Mouse (Mus musculus): ENCODE results near the gene Gtpbp2.

- TF ChIP-seq CTCF (IDR thresholded peaks at IDR 0.05; ENCODE audit: control insufficient read depth, insufficient read depth, low read length), result no peak
- no peak for TF ChIP-seq POLR2A (IDR thresholded peaks at IDR 0.05; ENCODE audit: borderline replicate concordance, control insufficient read depth, low read depth, low read length)
Observed at GRCm38 (mm10) chr17:46119641-46120040, 41.2 kb upstream of the Gtpbp2 start.

All from bone marrow, adult 2 months (tissue).